Mouse (Mus musculus) lung, adult 2 months (tissue): ENCODE measurements around the gene 2210010C04Rik. TPM values are rescaled to one million over a fixed set of nuclear protein-coding genes. Genes with fewer than 3 reads are reported as not detected.
"Not testable (repeated sequence)": the region's sequence is repeated elsewhere in the genome, so short reads cannot be mapped to it uniquely, and the experiment has no call there.

Experiments
- DNase-seq: peaks from one replicate; pipeline ENCODE4 v3.0.0; 2022
- H3K4me1 ChIP-seq: fragments of 200-500 bp; 2 replicates; pipeline ENCODE4 v1.6.1; 2011; ENCODE audit warnings: low read length; ENCODE audit not compliant: control insufficient read depth, insufficient read depth
- H3K4me3 ChIP-seq: fragments of 200-500 bp; replicated peaks from 2 replicates; pipeline ENCODE3; 2011; ENCODE audit warnings: low read depth, mild to moderate bottlenecking, control low read depth, low read length; ENCODE audit errors: extremely low read depth
- CTCF ChIP-seq: fragments of 200-500 bp; IDR thresholded peaks from 2 replicates; pipeline ENCODE4 v1.5.1; 2011; ENCODE audit warnings: mild to moderate bottlenecking, low read length, control low read depth; ENCODE audit not compliant: insufficient read depth
- POLR2A ChIP-seq: fragments of 200-500 bp; IDR thresholded peaks from 2 replicates; pipeline ENCODE4 v1.6.1; 2011; ENCODE audit warnings: low read depth, mild to moderate bottlenecking, control low read depth, low read length, borderline replicate concordance; ENCODE audit errors: extremely low read depth
- WGBS: fragments of 180-500 bp; shearing (Covaris S2); methylation state at CpG from one replicate; pipeline ENCODE4 v1.1.7; 2018; 5-methylcytosine and 5-hydroxymethylcytosine counted together
- polyA plus RNA-seq: library from polyadenylated mRNA; depleted of rRNA; stranded (reverse); fragments of >200 nt; gene quantifications from 2 replicates; pipeline ENCODE4 v1.2.3, GENCODE M21; 2012; rRNA removed

Gene 2210010C04Rik
- polyA plus RNA-seq, 1 experiment, result 0.14 TPM

DNA sequence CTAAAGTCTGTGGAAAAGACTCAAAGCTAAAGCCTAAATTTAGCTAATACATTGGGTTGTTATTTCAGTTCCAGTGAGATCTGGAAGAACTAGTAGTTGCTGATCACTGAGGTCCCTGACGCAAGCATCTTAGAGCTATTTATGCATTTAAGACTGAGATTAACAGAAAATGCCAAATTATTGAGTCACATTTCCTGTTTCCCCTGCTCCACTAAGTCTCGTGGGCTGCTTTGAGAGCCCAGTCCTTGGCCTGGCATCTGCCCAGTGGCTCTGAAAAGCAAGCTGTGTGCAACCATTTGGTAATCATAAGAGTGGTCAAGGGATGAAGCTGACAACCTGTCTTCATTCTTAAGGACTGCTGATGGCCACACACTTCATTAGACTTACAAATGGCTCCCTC is 8.3 kb downstream of the 2210010C04Rik start:
- Histone ChIP-seq H3K4me1 (no peaks in the 10 kb centered on the region), H3K4me3 (no peak overlapping the region)
- TF ChIP-seq POLR2A (no peak), CTCF (no peak)
- 18% methylated on average over 2 of the region's 2 CpGs for WGBS
- DNase-seq, result no peak

DNA sequence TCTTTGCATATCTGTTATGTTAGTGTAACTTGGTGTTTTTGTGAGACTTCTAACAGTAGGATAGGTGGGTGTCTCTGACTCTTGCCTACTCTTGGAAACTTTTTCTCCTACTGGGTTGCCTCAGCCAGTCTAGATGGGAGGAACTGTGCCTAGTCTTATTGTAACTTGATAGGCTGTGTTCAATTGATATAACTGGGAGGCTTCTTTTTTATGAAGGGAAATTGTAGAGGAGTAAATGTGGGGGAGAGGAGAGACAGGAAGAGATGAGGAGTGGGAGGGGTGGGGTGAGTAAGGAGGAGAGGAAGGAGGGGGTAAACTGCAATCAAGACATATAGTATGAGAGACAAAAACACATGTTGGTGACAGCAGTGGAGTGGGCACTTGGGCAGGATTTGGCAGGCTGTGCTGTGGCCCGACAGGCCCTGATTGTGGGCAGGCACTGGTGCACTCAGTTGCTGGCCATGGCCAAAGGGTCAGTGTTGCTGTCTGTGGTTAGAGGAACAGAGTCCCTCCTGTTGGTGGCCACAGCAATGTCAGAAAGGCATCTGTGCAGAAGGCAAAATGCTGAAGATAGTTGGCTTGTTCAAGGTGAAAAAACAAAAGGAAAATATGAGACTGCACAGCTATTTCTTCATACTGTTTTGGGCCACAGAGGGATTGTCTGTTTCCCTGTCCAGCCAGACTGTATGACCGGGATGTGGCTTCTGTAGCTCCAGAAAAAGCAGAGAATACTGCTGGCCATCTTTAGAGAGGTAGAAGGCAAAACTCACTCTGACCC is 9.2 kb downstream of the 2210010C04Rik start:
- 72% methylated on average over 2 of the region's 2 CpGs for WGBS
- Histone ChIP-seq H3K4me3 (no peak overlapping the region), H3K4me1 (no peaks in the 10 kb centered on the region)
- TF ChIP-seq POLR2A (no peak), CTCF (no peak)
- DNase-seq, result no peak

DNA sequence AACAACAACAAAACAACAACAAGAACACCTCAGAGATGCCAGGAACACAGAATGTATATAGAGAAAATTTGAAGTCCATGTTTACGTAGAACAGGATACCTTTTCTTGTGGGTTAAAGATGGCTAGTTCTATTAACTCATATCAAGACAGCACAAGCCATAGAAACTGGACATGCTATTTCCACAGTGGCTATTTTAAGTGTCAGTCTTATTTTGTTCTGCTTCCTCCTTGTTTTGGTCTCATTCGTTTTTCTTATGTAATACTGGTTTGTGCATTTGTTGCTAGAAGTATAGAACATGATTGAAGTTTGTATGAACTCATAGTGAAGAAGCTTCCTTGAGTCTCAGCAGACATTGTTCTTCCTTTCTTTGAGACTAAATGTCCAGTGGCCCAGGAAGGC is 16.2 kb downstream of the 2210010C04Rik start:
- DNase-seq, result no peak
- TF ChIP-seq CTCF (no peak), POLR2A (no peak)
- Histone ChIP-seq H3K4me1 (no peaks in the 10 kb centered on the region), H3K4me3 (no peak overlapping the region)
- 69% methylated on average over 2 of the region's 2 CpGs for WGBS

DNA sequence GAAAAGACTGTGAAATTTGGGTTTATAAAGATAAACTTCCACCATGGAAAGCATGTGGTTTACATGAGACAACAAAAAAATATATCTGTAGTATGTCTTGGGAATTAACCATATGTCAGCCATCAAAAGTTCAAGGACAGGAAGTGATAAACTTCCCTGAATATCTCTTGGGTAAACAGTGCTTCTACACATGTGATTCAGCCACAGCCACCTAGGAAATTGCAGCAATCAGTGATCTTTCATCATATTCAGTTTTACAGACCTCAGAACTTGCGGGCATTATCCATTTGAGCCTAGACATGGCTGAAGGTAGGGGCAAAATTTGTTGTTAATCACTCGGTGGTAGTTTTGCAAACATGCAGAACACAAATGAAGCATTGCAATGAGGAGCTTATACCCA is 16.7 kb downstream of the 2210010C04Rik start:
- no peak for DNase-seq
- no peaks in the 10 kb centered on the region for H3K4me1 ChIP-seq
- H3K4me3 ChIP-seq, result no peak overlapping the region
- TF ChIP-seq CTCF (no peak), POLR2A (no peak)
- WGBS, result 56% methylated on average over 2 of the region's 2 CpGs

DNA sequence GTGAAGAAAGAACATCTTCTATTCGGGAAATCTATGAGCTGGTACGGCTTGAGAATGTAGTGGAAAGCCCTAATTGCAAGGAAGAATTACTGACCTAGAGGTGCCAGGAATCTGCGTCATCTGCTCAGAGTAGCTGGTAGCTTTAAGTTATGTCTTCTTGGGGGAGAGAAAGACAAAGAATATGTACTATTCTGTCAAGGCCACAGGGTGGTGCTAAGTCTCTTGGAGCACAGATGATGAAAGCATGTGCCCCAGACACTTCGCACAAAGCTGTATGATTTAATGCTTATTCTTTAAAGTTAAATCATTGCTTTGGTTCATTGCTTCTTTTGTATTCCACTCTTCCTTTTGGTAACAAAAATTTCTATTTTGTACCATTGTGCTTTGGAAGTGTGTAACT is 20.2 kb downstream of the 2210010C04Rik start:
- H3K4me1 ChIP-seq, result no peaks in the 10 kb centered on the region
- TF ChIP-seq POLR2A (no peak), CTCF (no peak)
- WGBS, result 77% methylated on average over 4 of the region's 4 CpGs
- no peak overlapping the region for H3K4me3 ChIP-seq
- no peak for DNase-seq

DNA sequence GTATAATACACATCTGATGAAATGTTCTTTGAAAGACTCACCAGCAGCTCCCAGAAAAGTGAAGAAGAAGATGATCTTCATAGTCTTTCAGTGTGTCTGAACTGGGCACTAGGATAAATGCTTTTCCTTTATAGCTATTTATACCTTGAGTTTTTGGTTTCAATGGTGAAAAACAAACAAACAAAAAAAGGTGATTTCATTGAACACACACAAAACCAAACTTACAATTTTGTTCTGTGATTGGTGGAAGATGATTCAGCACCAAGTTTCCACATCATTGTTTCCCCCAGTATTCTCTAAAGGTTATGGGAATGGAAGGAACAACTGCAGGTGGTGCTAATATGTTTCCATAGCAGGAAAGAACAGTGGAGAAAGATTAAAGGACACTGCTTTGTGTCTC is 35.9 kb downstream of the 2210010C04Rik start, which contains the start of gene Gm2663:
Gm2663 (minus strand) TSS at position 101 of the 400 bp plus-strand sequence.
- H3K4me3 ChIP-seq, DNase-seq, H3K4me1 ChIP-seq: not testable (repeated sequence)

Other genes starting within 250 kb of the 2210010C04Rik start
- gene Moxd2, start 148.0 kb downstream of the 2210010C04Rik start, polyA plus RNA-seq, result not detected in 2 replicates
- not detected in 2 replicates for gene Prss58, start 135.1 kb downstream of the 2210010C04Rik start, polyA plus RNA-seq
- gene 1700074P13Rik, start 95.0 kb downstream of the 2210010C04Rik start, polyA plus RNA-seq, result not detected in 2 replicates
- gene Gm4744, start 83.6 kb downstream of the 2210010C04Rik start, polyA plus RNA-seq, result not detected in 2 replicates
- not detected in 2 replicates for gene 1810009J06Rik, start 70.8 kb downstream of the 2210010C04Rik start, polyA plus RNA-seq
- gene Gm2663, start 36.0 kb downstream of the 2210010C04Rik start, polyA plus RNA-seq, result not detected in 2 replicates